Mouse (Mus musculus) large intestine, adult 2 months (tissue): ENCODE data around the gene Idh2. TPM values are rescaled to one million over a fixed set of nuclear protein-coding genes. Genes with fewer than 3 reads are reported as not detected.
"Not testable (repeated sequence)": the region's sequence is repeated elsewhere in the genome, so short reads cannot be mapped to it uniquely, and the experiment has no call there.

ENCODE experiments used
- DNase-seq: peaks from one replicate; pipeline ENCODE4 v3.0.0-alpha.2; 2012; ENCODE audit warnings: low read depth, low spot score
- WGBS: fragments of 180-500 bp; shearing (Covaris S2); methylation state at CpG from one replicate; pipeline ENCODE4 v1.1.7; 2018; 5-methylcytosine and 5-hydroxymethylcytosine counted together
- polyA plus RNA-seq: library from polyadenylated mRNA; depleted of rRNA; stranded (reverse); fragments of >200 nt; gene quantifications from 2 replicates; pipeline ENCODE4 v1.2.3, GENCODE M21; 2012

Idh2 gene
- polyA plus RNA-seq, 1 experiment: 156 TPM

- 86% methylated on average over 15 of the region's 15 CpGs for WGBS
- no peak for DNase-seq
Measured at GRCm38 (mm10) chr7:80063902-80064736, 51.1 kb downstream of the Idh2 start.

- no peak for DNase-seq
- 80% methylated on average over 5 of the region's 5 CpGs for WGBS
Measured at GRCm38 (mm10) chr7:80063244-80063643, 51.9 kb downstream of the Idh2 start.

- 93% methylated on average over 17 of the region's 17 CpGs for WGBS
- no peak for DNase-seq
Measured at GRCm38 (mm10) chr7:80062083-80062826, 52.9 kb downstream of the Idh2 start.

DNA sequence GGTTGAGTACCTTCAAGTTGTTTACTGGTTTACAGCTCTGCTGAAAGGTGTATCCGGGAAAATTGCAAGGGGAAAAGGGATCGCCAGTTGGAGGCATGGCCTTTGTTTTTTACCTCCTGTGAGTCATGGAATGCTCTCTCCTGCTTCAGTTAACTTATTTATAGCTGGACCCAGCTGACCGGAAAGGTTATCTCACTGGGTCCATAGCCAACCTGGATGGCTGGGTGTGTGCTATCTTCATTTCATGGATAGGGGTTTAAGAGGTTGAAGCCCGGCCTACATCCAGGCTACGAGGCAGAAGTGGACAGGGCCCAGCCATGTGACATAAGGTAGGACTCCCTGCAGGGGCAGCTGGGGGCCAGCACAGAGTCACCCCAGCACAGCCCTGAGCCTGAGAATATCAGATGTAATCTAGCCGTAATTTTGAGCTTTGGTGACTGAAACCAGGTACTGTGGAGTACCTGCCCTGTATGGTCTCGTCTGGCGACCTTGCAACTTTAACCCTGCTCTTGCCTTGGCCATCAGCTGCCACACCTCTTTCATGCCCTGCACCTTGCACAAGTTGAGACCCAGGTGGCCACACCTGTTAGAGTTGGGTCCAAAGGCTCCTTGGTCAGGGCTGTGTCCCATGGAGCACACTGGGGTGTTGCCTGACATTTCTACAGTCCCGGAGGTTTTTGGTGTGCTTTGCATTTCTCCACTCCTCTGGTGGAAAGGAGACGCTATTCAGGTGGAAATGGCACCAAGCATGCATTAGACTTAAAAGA is 55.0 kb downstream of the Idh2 start:
- peak; percentile 58 for DNase-seq
- 38% methylated on average over 10 of the region's 10 CpGs for WGBS

- DNase-seq: no peak
- 77% methylated on average over 13 of the region's 13 CpGs for WGBS
Measured at GRCm38 (mm10) chr7:80059064-80059838, 55.9 kb downstream of the Idh2 start.

- no peak for DNase-seq
- WGBS: 80% methylated on average over 4 of the region's 4 CpGs
Measured at GRCm38 (mm10) chr7:80058405-80059063, 56.7 kb downstream of the Idh2 start.

- 24% methylated on average over 14 of the region's 14 CpGs for WGBS
- no peak for DNase-seq
Measured at GRCm38 (mm10) chr7:80057781-80058180, 57.4 kb downstream of the Idh2 start.

DNA sequence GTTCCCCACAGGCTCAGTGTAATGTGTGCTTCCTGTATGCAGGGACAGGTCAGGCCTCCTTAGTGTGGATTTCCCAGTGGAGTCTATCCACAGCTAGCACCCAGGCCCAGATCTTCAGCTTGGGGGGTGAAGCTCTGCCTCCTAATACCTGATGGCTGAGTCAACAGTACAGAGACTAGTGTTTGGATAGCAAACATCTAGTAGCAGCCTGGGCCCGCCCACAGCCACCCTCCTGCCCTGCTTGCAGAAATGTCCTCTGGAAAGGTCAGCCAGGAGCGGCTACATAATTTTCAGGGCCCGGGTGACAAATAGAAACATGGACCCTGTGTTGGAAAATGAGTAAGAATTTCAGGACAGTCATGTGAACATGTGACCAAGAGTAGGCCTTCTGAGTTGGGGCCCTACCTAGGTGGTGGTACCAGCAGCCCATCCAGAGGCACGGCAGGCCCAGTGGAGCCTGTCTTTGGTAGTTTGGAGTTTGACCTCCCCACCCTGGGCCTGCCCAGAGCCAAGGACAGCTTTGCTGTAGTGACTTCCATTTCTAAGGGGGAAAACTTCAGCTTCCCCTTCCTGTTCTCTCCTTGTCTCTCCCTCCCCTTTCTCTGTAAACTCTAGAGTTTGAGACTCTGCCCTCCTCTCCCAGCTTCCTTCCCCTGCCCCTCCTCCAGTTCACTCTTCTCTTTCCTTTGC is 58.0 kb downstream of the Idh2 start:
- DNase-seq: no peak
- WGBS: 11% methylated on average over 4 of the region's 4 CpGs

DNA sequence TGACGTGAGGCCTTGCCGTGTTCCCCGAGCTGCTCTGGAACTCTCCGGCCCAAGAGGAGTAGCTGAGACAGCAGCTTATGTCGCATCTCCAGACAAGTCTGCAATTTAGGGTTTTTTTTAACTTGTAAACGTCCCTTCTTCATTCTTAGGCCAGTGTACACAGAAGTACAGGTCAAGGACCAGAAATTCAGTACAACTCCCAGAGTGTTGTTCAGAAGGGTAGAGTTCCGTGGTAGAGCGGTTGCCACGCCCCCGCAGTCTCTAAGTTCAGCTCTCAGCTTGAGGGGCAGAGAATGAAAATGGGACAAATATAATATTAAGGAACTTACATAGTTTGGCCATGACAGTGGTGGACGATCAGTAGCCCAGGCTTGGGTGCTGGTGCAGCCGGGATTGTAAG is 59.4 kb downstream of the Idh2 start:
- 56% methylated on average over 12 of the region's 12 CpGs for WGBS
- no peak for DNase-seq

- 72% methylated on average over 9 of the region's 9 CpGs for WGBS
- no peak for DNase-seq
Measured at GRCm38 (mm10) chr7:80053147-80053546, 62.0 kb downstream of the Idh2 start.

- peak; percentile 73 for DNase-seq
- WGBS: 1% methylated on average over 11 of the region's 11 CpGs
Measured at GRCm38 (mm10) chr7:80052261-80052660, 62.9 kb downstream of the Idh2 start.

DNA sequence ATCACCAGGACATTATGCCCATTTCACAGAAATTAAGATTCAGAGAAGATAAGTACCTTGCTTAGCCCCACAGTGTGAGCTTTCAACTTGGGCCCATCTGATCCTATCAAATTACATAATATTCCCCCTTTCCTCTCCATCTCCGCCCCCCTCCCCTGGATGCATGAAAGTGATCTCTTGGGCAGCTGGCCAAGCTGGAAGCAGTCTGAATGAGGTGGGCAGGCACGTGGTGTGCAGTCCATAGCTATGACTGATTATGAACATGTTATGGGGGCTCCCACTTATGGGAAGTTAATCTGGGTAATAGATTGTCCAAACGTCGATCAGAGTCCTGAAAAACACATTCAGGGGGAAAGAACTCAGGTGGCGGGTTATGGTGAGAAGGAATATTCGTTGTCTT is 63.4 kb downstream of the Idh2 start:
- DNase-seq: no peak
- 36% methylated on average over 6 of the region's 6 CpGs for WGBS

DNA sequence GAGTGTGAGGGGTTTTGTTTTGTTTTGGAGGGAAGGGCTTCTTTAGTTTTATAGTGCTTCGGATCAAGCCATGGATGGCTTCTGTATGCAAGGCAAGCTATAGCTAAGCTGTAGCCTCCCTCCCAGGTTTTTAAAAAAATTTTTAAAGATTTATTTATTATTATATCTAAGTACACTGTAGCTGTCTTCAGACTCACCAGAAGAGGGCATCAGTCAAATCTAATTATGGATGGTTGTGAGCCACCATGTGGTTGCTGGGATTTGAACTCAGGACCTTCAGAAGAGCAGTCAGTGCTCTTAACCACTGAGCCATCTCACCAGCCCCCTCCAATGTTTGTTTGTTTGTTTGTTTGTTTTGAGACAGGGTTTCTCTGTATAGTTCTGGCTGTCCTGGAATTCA is 64.8 kb downstream of the Idh2 start:
- WGBS: 87% methylated on average over 1 of the region's 1 CpGs
- DNase-seq: not testable (repeated sequence)

- 45% methylated on average over 2 of the region's 2 CpGs for WGBS
- DNase-seq: no peak
Measured at GRCm38 (mm10) chr7:80049746-80050145, 65.4 kb downstream of the Idh2 start.

DNA sequence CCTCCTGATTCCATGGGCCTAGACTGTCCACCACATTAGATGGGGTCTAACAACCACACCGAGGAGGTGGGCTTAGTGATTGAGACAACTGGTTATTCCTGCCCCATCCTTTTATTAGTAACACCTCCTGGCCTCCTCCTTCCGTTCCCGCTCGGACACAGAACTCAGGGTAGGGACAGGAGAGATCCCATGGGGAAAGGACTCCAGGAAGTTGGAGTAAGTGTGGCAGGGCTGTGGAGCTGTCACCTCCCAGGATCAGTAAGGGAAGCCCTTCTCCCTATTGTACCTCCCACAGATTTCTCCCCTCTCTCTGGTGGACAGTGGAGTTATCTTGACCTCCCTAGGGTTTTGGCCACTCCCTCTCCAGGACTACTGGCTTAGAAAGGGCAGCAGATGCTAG is 68.2 kb downstream of the Idh2 start:
- WGBS: 92% methylated on average over 4 of the region's 4 CpGs
- no peak for DNase-seq
